Mouse (Mus musculus): Measurements from ENCODE around the gene Naa80.

- TF ChIP-seq GATA1 (IDR thresholded peaks at IDR 0.05; ENCODE audit: borderline replicate concordance, low read length) (no peak), FLI1 (IDR thresholded peaks at IDR 0.05; ENCODE audit: low read length) (no peak)
These were observed 28.1 kb upstream of the Naa80 start for GRCm38 (mm10) chr9:107550491-107551116.

Measured in megakaryocyte, embryonic 14.5 days (primary cell).